Mouse (Mus musculus): ENCODE results near the gene Erp27.
"Not testable (repeated sequence)": the region's sequence is repeated elsewhere in the genome, so short reads cannot be mapped to it uniquely, and the experiment has no call there.

Erp27 gene

DNA sequence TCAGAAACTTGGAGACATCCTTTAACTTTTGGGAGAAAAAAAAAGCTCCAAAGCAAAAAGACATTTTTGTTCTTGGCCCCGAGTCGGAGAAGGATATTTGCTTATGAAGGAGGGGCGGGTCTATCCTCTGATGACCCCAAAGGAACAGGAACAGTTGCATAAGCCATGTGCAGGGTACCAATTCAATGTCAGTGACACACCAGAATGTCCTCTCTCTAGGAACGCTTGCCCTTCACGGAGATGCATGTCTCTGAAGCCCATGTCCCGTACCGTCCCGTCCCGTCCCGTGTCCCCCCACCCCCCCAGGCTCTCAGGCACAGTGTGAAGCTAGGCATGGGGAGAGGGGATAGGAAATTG lies 15.1 kb downstream of the Erp27 start:
- no peak for DNase-seq (ENCODE audit: low spot score)

GRCm38 (mm10) chr6:136906283-136906936 lies 15.6 kb downstream of the Erp27 start:
- no peak for DNase-seq (ENCODE audit: low spot score)

DNA sequence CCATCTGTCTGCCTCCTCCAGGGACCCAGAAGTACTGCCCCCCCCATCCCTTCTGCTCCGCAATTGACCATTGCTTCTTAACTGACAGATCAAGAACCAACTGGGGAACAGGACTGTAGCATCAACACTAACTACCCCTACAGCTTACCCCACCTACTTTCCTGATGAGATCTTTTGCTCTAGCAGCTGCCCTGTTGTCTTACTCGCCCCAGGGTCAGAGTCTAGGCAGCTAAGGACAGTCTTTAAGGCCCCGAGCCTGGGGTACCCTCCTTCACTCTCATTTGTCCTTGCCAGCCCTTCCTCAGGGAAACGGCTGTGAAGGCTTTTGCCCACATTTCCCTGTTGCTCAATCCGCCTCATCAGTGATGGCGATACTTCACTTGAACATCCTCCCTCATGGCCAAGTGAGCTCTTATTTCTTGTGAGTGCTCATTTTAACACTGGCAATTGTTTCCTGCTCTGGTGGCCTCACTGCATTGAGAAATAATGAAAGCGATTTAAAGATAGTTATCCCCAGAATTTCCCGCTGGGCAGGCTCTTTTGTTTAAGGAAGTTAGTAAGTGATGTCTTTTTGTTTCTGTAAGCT lies 18.0 kb downstream of the Erp27 start:
- no peak for DNase-seq (ENCODE audit: low spot score)

DNA sequence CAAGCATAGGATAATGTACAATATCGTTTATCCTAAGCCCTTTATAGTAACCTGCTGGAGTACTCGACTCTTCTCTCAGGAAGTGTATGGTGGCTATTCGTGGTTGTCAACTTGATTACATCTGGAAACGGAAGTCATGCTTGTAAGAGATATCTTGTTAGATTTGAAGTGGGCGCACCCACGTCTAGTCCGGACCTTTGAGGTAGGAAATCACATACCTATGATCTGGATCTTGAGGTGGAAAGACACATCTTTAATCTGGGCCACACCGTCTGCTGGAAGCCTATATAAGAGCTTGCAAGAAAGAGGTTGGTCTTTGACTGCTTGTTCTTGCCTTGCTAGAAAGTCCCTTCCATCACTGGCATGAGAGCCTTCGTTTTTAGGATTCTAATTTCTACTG lies 19.5 kb downstream of the Erp27 start:
- no peak for DNase-seq (ENCODE audit: low spot score)

GRCm38 (mm10) chr6:136901010-136901409 lies 21.0 kb downstream of the Erp27 start:
- DNase-seq (ENCODE audit: low spot score): no peak

DNA sequence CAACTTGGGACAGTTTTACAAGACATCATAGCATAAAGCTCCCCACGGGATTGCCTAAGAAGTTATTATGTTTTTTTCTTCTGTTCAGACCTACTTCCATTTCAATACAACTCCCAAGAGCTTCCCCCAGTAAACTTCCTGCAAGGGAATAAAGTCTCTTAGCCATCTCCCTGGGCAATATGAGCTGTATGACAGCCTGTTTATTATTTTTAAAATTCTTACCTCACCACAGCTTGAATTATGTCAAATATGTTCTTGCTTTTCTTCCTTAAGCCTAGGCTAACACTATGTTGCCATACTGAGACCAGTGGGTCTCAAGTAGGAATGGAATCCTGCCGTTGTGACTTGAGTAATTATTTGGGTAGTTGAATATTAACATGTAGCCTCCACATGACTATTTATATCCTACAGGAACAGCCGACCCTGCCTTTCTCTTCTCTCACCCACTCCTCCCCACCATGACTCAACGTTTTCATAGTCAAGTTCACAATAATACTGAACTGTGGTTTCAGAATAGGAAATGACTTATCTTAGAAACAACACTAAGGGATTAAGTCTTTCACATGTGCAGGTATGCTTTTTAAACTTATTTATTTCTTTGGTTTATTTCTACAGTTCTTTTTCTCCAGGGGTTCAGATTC lies 21.5 kb downstream of the Erp27 start:
- no peak for DNase-seq (ENCODE audit: low spot score)

GRCm38 (mm10) chr6:136898954-136899353 lies 23.0 kb downstream of the Erp27 start:
- no peak for DNase-seq (ENCODE audit: low spot score)

DNA sequence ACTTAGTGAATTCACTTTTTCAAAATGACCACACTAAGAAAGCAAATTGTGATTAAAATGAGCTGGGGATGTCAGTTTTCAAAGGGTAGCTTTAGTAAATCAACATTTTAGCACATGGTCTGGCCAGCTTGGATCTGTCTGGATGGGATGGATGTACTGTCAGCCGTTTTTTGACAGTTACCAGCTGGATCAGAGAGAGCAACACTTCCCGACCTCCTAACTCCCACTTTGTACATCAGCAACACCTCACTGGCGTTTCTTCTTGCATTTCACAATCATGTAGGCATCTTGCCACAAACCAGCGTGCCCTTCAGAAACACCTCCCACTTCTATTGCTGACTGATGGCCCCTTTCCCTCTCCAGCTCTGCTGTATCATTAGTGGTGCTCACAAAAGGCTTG lies 23.8 kb downstream of the Erp27 start:
- DNase-seq (ENCODE audit: low spot score): no peak

GRCm38 (mm10) chr6:136897789-136898188 lies 24.2 kb downstream of the Erp27 start:
- no peak for DNase-seq (ENCODE audit: low spot score)

- DNase-seq (ENCODE audit: low spot score): no peak
Measured at GRCm38 (mm10) chr6:136894532-136895339, 27.2 kb downstream of the Erp27 start.

DNA sequence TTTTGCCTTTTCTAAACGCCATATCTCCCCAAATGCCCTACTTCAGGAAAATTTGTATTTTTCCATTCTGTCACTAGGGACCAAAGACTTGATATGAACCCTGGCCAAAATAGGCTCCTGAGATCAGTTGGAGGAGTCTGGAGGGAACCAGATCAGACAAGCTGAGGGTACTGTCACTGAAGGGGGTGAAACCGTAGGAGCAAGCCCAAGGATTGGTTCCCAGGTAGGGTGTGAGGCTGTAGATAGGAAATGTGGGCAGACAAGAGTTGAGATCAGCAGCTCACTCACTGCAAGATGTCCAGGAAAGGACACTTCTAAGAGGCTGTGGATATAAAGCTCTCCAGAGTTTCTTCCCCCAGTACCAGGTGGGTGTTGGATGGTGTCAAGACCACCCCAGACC lies 30.0 kb downstream of the Erp27 start:
- DNase-seq (ENCODE audit: low spot score): no peak

DNA sequence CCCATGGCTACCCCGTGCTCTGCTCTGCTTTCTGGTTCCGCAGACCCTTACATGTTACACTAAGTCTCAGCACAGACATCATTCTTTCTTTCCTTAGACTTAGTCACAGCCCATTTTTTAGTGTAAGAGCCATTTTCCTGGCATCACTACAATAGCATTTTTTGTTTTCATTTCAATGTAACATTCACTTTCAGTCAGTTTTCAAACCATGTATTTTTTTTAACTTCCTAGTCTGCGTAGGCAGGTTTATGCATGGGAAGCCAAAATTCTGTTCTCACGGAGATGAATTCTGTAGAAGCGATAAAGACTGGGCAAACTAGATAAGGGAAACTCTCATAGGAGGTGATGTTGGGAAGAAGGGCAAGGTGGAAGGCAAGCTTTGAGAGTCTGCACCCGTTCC lies 32.4 kb downstream of the Erp27 start:
- no peak for DNase-seq (ENCODE audit: low spot score)

DNA sequence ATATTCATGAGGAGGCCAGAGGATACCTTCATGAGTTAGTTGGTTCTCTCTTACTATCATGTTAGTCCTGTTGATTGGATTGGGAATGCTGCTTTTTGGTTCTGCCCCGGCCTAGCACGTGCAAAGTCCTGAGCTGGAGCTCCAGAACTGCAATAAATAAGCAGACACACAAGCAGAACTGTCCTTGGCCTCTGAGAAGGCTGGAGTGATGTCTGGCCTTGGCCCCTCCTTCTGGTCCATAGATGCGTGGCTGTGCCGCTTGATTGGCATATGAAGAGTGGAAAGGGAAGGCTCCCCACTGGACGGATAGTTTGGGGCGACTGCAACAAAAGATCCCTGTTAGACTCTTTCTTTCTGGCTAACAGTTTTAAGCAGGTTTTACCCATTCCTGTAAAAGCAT lies 32.9 kb downstream of the Erp27 start:
- no peak for DNase-seq (ENCODE audit: low spot score)

DNA sequence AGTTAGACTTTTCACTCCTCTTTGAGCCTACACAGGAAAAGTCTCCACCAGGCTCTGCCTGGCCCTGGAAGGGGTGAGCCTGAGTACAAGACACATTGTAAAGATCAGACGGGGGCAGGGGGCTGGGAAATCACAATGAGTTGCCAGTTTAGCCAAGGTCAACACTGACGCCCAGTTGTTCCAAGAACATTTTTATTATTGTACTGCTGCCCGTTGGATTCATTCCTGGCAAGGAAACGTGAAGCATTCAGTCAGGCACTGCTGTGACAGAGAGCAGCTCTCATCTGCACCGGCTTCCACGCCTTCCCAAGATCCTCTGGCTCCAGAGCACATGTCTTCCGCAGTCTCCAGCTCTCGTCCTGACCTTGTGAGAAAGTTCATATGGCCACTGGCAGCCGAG lies 34.1 kb downstream of the Erp27 start:
- DNase-seq (ENCODE audit: low spot score): peak; percentile 23

DNA sequence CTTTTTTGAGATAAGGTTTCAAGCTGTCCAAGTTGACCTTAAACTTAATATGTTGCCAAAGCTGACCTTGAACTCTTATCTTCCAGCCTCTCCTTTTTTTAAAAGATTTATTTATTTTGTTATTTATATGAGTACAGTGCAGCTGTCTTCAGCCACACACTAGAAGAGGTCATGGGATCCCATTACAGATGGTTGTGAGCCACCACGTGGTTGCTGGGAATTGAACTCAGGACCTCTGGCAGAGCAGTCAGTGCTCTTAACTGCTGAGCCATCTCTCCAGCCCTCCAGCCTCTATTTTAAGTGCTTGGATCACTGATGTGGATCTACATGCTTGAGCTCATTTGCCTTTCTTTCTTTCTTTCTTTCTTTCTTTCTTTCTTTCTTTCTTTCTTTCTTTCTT lies 37.2 kb downstream of the Erp27 start:
- DNase-seq (ENCODE audit: low spot score): not testable (repeated sequence)

- DNase-seq (ENCODE audit: low spot score): no peak
Measured at GRCm38 (mm10) chr6:136883961-136884360, 38.0 kb downstream of the Erp27 start.

GRCm38 (mm10) chr6:136883431-136883915 lies 38.5 kb downstream of the Erp27 start:
- no peak for DNase-seq (ENCODE audit: low spot score)

DNA sequence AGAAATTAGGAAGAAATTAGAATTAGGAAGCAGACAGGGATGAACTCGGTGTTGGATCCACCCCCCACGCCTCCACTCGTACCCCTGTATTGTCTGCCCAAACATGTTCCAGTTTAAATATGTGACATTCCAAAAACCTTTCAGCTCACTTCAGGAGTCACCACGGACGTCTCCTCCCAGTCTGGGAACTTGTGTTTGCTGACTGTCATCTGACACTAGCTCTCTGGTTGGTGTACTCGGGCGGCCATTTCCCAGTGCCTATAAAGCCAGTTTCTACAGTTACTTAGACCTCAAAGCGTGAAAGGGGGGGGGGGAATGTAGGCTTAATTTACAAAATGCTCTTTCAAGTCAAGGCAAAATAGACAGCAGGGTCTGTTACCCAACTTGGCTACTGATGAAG lies 40.3 kb downstream of the Erp27 start:
- no peak for DNase-seq (ENCODE audit: low spot score)

GRCm38 (mm10) chr6:136875670-136876069 lies 46.3 kb downstream of the Erp27 start, which contains the start of gene Mgp:
Mgp (minus strand) TSS chr6:136875823.
- DNase-seq (ENCODE audit: low spot score): peak; percentile 44

- no peak for DNase-seq (ENCODE audit: low spot score)
Measured at GRCm38 (mm10) chr6:136874599-136874998, 47.4 kb downstream of the Erp27 start.

DNA sequence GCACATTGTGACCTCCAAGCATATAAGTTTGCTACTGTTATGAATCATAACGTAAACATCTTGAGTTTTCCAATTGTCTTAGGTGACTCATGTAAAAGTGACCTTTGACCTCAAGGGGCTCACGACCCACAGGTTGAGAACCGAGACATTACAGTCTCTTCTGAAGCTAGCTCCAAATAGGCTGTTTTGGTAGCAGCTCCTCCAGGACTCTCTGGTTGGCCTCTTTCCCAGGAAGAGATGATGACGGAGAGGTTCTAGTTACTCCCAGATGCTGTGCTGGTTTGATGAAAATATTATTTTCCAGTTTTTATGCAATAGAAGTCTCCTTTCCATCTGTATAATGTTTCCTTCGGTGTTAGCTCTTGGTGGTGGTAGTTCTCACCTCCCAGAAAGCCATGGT lies 53.1 kb downstream of the Erp27 start:
- no peak for DNase-seq (ENCODE audit: low spot score)

GRCm38 (mm10) chr6:136866150-136866549 lies 55.8 kb downstream of the Erp27 start:
- no peak for DNase-seq (ENCODE audit: low spot score)

DNA sequence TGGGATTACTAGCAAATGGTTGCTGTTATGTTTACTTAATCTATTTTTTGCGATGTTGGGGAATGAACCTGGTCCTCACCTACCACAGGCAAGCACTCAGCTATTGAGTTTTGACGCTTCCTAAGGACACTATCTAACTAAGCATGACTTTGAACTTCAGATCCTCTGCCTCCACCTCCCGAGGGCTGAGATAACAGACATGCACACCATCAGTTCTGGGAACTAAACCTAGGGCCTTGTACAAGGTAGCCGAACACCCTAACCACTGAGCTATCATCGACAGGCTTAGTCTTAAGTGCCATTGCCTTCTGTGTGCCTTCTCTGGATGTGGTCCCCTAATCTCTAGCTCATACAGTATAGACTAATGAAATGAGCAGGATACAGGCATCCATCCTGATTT lies 56.6 kb downstream of the Erp27 start:
- DNase-seq (ENCODE audit: low spot score): no peak

All from urinary bladder, postnatal 25 days (tissue).